Mouse (Mus musculus) E14TG2a.4 (cell line): ENCODE data around the gene Xiap.

ENCODE experiments used
- CTCF ChIP-seq: conservative IDR thresholded peaks from 2 replicates; pipeline ENCODE4 v1.5.1; 2014; ENCODE audit warnings: low read length
- NANOG ChIP-seq: IDR thresholded peaks from 2 replicates; pipeline ENCODE4 v1.6.1; 2014; ENCODE audit warnings: borderline replicate concordance, low read length, mixed read lengths
- POU5F1 ChIP-seq: IDR thresholded peaks from 2 replicates; pipeline ENCODE4 v1.6.1; 2014; ENCODE audit warnings: low read length, borderline replicate concordance

- TF ChIP-seq CTCF (no peak), NANOG (no peak), POU5F1 (no peak)
Measured at GRCm38 (mm10) chrX:42050652-42051643, 8.5 kb upstream of the Xiap start.
